Mouse (Mus musculus) left cerebral cortex, postnatal 36 days (tissue): Measurements from ENCODE around the gene Tlcd2. TPM values are rescaled to one million over a fixed set of nuclear protein-coding genes. Genes with fewer than 3 reads are reported as not detected.

Experiments used
- DNase-seq, 2 experiments: peaks; one replicate each; pipeline ENCODE4 v3.0.0; 2021 to 2022; ENCODE audit warnings: low spot score in 2 of 2, mixed read lengths in 1 of 2
- intact Hi-C: fragments of 180-260 bp; cut with DNase I; formaldehyde crosslinking; loops from one replicate; pipeline ENCODE4 v1.15.1; 2025
- total RNA-seq, 2 experiments: library from RNA; stranded (reverse); gene quantifications; 2 replicates each; pipeline ENCODE4 v1.2.3; 2021

Gene Tlcd2
- total RNA-seq, 2 experiments from 2014 or later = 0.47 TPM; not detected in 1

GRCm38 (mm10) chr11:75462253-75462783 is 803 bp downstream of the Tlcd2 start:
- intact Hi-C loops = loop anchor here (5.0 kb wide), 2 partner anchors 115 to 270 kb away; partner anchors contain the start of genes Dph1, Rpa1, Rtn4rl1 and Smyd4
- DNase-seq = peak; percentile 35 to 37

- intact Hi-C loops = loop anchor here (5.0 kb wide), 2 partner anchors 116 to 271 kb away; partner anchors contain the start of genes Dph1, Rpa1, Rtn4rl1 and Smyd4
- peak; percentile 48 to 51 for DNase-seq
Measured at GRCm38 (mm10) chr11:75462865-75463336, 1.4 kb downstream of the Tlcd2 start.

GRCm38 (mm10) chr11:75463624-75464023 is 2.1 kb downstream of the Tlcd2 start:
- no peak for DNase-seq
- intact Hi-C loops = loop anchor here (5.0 kb wide), 2 partner anchors 116 to 271 kb away; partner anchors contain the start of genes Dph1, Rpa1, Rtn4rl1 and Smyd4

GRCm38 (mm10) chr11:75464417-75464816 is 2.9 kb downstream of the Tlcd2 start:
- intact Hi-C loops = loop anchor here (5.0 kb wide), 2 partner anchors 117 to 272 kb away; partner anchors contain the start of genes Dph1, Rpa1, Rtn4rl1 and Smyd4

GRCm38 (mm10) chr11:75465051-75465450 is 3.5 kb downstream of the Tlcd2 start:
- intact Hi-C loops = no loop called here
- DNase-seq = no peak

More at GRCm38 (mm10) chr11:75464417-75464816, 2.9 kb downstream of the Tlcd2 start:
- no peak for DNase-seq

- DNase-seq = no peak
Measured at GRCm38 (mm10) chr11:75466731-75467505, 5.4 kb downstream of the Tlcd2 start.

GRCm38 (mm10) chr11:75467512-75468215 is 6.1 kb downstream of the Tlcd2 start:
- intact Hi-C loops = no loop called here

More at GRCm38 (mm10) chr11:75466731-75467505, 5.4 kb downstream of the Tlcd2 start:
- intact Hi-C loops = no loop called here

DNA sequence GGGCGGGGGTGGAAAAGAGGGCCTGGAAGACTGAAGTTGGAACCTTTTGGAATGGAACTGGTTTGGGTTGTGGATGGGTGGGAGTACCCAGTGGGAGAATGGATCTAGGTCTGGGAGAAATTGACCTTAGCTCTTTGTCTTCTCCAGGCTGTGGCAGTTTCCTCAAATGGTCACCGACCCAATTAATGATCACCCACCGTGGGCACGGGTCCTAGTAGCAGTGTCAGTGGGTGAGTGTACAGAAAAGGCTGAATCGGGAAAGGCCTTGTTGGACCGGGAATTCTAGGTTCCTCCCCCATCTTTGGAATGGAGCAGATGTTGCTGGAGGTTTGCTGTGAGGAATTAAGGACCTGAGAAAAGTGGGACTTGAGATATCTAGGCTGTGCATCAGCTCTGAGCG is 6.9 kb downstream of the Tlcd2 start:
- no peak for DNase-seq
- intact Hi-C loops = no loop called here

More at GRCm38 (mm10) chr11:75467512-75468215, 6.1 kb downstream of the Tlcd2 start:
- peak in 1 of 2 experiments; percentile 15 for DNase-seq

DNA sequence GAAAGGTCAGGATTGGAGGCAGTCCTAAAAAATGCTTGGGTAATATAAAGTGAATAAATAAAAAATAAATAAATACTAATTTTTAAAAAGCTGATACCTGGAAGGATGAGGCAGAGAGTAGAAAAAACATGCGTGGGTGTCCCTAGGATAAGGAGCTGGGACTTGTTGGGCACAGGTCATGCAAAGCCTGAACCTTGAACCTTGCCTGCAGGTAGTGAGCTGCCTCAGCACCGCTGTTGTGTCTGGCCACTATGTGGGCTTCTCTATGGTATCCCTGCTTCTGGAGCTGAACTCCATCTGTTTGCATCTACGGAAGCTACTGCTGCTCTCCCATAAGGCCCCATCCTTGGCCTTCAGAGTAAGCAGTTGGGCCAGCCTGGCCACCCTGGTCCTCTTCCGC is 7.7 kb downstream of the Tlcd2 start:
- intact Hi-C loops = no loop called here
- no peak for DNase-seq

- DNase-seq = no peak
- intact Hi-C loops = no loop called here
Measured at GRCm38 (mm10) chr11:75470675-75471074, 9.2 kb downstream of the Tlcd2 start.

- intact Hi-C loops = no loop called here
- no peak for DNase-seq
Measured at GRCm38 (mm10) chr11:75472469-75473081, 11.1 kb downstream of the Tlcd2 start.

DNA sequence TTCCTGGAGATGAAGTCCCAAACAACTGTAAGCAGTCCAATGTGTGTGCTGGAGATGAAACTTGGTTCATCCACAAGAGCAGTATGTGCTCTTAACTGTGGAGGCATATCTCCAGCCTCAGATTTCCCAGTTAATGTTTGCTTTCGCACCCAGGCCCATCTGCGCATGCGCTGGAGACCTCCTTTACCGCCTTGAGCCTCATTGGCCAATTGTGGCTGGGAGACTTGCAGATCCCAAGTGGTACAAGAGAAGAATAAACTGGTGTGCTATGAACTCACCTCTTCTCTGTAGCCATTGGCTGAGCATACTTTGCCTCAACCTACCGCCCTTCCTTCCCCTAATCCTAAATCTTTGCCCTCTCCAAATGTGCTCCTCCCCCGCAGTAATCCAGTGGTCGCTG is 11.9 kb downstream of the Tlcd2 start:
- intact Hi-C loops = no loop called here
- no peak for DNase-seq

GRCm38 (mm10) chr11:75486192-75486591 is 24.7 kb downstream of the Tlcd2 start:
- intact Hi-C loops = no loop called here
- DNase-seq = no peak

DNA sequence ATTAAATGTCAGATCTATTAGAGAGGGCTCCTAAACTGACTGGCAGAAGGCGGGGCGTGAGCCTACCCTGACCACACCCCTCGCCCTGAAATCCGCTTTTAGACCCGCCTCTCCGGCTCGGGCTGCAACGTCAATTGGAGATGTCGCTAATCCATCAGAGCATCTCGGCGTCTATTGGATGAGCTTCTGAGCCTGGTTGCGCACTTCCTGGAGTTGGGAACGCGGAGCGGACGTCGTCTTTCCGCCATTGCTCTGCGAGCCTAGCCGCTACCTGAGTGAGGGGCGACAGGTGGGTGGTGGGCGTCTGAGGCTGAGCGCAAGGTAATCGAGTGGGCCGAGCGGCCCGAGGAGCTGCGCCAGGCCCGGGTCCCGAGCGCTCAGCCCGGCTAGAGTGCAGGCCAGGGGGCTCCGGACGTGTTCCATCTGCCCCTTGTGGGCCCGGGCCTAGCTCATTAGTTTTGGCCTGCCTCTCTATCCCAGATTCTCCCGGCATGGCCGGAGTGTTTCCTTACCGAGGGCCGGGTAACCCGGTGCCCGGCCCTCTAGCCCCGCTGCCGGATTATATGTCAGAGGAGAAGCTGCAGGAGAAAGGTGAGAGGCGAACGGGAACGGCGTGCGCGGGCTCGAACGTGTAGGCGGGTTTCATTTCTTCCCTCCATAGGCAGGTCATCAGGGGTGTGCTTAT is 25.2 kb downstream of the Tlcd2 start, which contains the start of gene Prpf8:
Gene Prpf8, plus strand, starts transcription at position 216 of the 685 bp plus-strand sequence.
- DNase-seq = peak; percentile 96 to 98
- intact Hi-C loops = no loop called here

- DNase-seq = no peak
- intact Hi-C loops = no loop called here
Measured at GRCm38 (mm10) chr11:75487496-75487895, 26.0 kb downstream of the Tlcd2 start.

GRCm38 (mm10) chr11:75494296-75495049 is 33.0 kb downstream of the Tlcd2 start:
- intact Hi-C loops = no loop called here
- DNase-seq = no peak

- DNase-seq = no peak
- intact Hi-C loops = no loop called here
Measured at GRCm38 (mm10) chr11:75498126-75498525, 36.6 kb downstream of the Tlcd2 start.

DNA sequence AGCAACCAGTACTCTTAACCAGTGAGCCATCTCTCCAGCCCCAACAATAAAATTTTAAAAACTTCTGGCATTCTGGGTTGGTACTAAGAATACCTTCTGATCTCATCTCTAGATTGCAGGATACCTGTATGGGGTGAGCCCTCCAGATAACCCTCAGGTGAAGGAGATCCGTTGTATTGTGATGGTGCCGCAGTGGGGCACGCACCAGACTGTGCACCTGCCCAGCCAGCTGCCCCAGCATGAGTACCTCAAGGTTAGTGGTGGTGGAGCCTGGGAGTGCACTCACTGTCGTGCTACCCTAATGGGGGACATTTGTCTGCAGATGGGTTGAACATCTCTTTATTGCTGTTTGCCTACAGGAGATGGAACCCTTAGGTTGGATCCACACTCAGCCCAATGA is 46.6 kb downstream of the Tlcd2 start:
- intact Hi-C loops = no loop called here
- no peak for DNase-seq
